Mouse (Mus musculus): ENCODE data around the gene Mtmr3.

DNA sequence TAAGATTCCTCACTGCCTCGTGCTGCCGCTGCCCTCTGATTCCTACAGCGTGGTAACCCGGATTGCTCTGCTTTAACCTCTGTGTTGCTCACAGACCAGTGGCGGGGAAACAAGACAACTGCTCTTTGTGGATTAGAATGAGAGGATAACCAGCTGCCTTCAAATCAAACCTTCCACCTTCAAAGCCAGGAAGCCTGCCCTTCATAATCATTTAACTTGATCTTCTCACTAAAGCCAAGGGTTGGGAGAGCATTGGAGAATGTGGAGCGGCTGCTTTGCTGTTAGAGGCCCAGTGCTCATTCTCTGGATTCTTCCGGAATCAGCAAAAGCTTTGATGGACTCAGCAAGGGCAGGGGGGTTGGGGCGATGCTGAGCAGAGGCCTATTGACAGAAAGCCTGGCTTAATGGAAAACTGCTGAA is 35.2 kb upstream of the Mtmr3 start:
- TF ChIP-seq POLR2A (IDR thresholded peaks at IDR 0.05; ENCODE audit: control insufficient read depth in 1 of 2, insufficient read depth in 1 of 2, low read depth in 1 of 2, low read length in 2 of 2, poor library complexity in 1 of 2) (no peak), GATA1 (IDR thresholded peaks at IDR 0.05; ENCODE audit: low read depth, low read length) (no peak), POLR2AphosphoS2 (IDR thresholded peaks at IDR 0.05; ENCODE audit: low read length) (no peak), NRF1 (IDR thresholded peaks at IDR 0.05; ENCODE audit: insufficient read depth, low read depth, low read length, poor library complexity, severe bottlenecking) (no peak), CTCF (IDR thresholded peaks at IDR 0.05 in 2 of 3, conservative IDR thresholded peaks at IDR 0.05 in 1 of 3; ENCODE audit: control insufficient read depth in 1 of 3, insufficient read depth in 1 of 3, low read depth in 2 of 3, low read length in 3 of 3, poor library complexity in 1 of 3, severe bottlenecking in 1 of 3) (no peak), ZNF384 (IDR thresholded peaks at IDR 0.05; ENCODE audit: low read depth, low read length) (no peak), TBP (IDR thresholded peaks at IDR 0.05; ENCODE audit: low read depth, low read length) (no peak), SIN3A (IDR thresholded peaks at IDR 0.05; ENCODE audit: low read length) (no peak), NELFE (IDR thresholded peaks at IDR 0.05; ENCODE audit: low read depth, low read length) (no peak), EP300 (IDR thresholded peaks at IDR 0.05; ENCODE audit: low read depth in 1 of 2, low read length in 2 of 2) (no peak), CHD2 (IDR thresholded peaks at IDR 0.05; ENCODE audit: low read length) (no peak), HCFC1 (IDR thresholded peaks at IDR 0.05; ENCODE audit: low read depth, low read length) (no peak), MAFK (IDR thresholded peaks at IDR 0.05; ENCODE audit: borderline replicate concordance, low read depth, low read length) (no peak)

Measured in MEL (cell line).